Mouse (Mus musculus) liver, embryonic 14.5 days (tissue): ENCODE data around the gene Zfp27.

Experiments
- CTCF ChIP-seq: IDR thresholded peaks from 2 replicates; pipeline ENCODE4 v1.5.1; 2016; ENCODE audit warnings: antibody characterized with exemption, low read depth, control low read depth
- EP300 ChIP-seq: IDR thresholded peaks from 2 replicates; pipeline ENCODE4 v1.6.1; 2016; ENCODE audit warnings: antibody characterized with exemption, low read depth

- no peak for TF ChIP-seq CTCF
- TF ChIP-seq EP300, result no peak
These were observed 2.0 kb upstream of the Zfp27 start, which contains the start of gene Zfp383 for GRCm38 (mm10) chr7:29908130-29908950.
